Mouse (Mus musculus) cerebellum, adult 2 months (tissue): Measurements from ENCODE around the gene Slc23a4.

Source experiments
- CTCF ChIP-seq: fragments of 200-500 bp; IDR thresholded peaks from 2 replicates; pipeline ENCODE4 v1.5.1; 2011; ENCODE audit warnings: low read depth, mild to moderate bottlenecking, control low read depth, low read length, moderate library complexity, borderline replicate concordance; ENCODE audit not compliant: insufficient read depth
- POLR2A ChIP-seq: fragments of 200-500 bp; IDR thresholded peaks from 2 replicates; pipeline ENCODE4 v1.6.1; 2011; ENCODE audit warnings: low read length, control low read depth, borderline replicate concordance; ENCODE audit not compliant: insufficient read depth

DNA sequence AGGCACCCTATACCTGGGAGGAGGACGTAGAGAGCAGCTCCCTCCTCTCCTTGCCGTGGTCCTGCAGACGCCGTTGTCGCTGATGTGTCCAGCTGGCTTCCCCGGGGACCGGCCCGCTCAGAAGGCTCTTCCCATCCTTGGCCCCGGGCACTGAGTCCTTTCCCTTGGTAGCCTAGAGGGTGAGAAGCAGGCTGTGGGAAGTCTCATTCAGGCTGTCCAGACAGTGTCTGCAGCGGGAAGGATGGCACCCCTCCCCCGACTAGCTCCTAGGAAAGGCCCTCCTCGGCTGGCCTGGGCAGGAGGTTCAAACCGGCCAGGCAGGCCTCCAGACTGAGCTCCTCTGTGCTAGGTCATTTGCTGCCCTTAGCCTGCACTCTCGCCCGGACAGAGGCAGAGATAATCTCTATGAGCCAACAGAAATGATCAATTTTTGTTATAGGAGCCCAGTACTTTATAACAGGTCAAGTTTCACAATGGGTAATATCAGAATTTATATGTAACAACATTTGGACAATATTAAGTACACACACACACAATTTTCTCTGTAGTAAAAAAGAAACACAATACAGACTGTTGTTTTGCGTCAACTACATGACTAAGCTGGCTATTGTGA lies 91.9 kb downstream of the Slc23a4 start:
- TF ChIP-seq POLR2A (no peak), CTCF (no peak)
